Mouse (Mus musculus): ENCODE measurements around the gene Prr12. TPM values are rescaled to one million over a fixed set of nuclear protein-coding genes. Genes with fewer than 3 reads are reported as not detected.
A peak's percentile ranks its signal among the peaks of the same experiment; 100 is the strongest.

The Prr12 gene
- polyA plus RNA-seq, 1 experiment from 2014 or later, result 17.7 TPM

DNA sequence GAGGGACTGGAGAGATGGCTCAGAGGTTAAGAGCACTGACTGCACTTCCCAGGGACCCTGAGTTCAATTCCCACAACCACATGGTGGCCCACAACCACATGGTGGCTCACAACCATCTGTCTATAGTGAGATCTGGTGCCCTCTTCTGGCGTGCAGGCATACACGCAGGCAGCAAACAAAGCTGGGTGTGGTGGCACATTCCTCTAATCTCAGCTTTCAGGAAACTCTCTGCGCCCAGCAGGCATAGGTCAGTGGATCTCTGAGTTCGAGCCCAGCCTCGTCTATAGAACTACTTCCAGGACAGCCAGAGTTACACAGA, 15.3 kb upstream of the Prr12 start:
- WGBS (ENCODE audit: missing documents), result 67% methylated on average over 5 of the region's 5 CpGs
- H3K36me3 ChIP-seq (ENCODE audit: inconsistent target), result no peaks in the 10 kb centered on the region
- no peak overlapping the region for H3K4me3 ChIP-seq (ENCODE audit: inconsistent target)
- H3K79me2 ChIP-seq (ENCODE audit: inconsistent target), result peaks cover 100% of the 10 kb centered on the region
- no peak overlapping the region for H3K27ac ChIP-seq

DNA sequence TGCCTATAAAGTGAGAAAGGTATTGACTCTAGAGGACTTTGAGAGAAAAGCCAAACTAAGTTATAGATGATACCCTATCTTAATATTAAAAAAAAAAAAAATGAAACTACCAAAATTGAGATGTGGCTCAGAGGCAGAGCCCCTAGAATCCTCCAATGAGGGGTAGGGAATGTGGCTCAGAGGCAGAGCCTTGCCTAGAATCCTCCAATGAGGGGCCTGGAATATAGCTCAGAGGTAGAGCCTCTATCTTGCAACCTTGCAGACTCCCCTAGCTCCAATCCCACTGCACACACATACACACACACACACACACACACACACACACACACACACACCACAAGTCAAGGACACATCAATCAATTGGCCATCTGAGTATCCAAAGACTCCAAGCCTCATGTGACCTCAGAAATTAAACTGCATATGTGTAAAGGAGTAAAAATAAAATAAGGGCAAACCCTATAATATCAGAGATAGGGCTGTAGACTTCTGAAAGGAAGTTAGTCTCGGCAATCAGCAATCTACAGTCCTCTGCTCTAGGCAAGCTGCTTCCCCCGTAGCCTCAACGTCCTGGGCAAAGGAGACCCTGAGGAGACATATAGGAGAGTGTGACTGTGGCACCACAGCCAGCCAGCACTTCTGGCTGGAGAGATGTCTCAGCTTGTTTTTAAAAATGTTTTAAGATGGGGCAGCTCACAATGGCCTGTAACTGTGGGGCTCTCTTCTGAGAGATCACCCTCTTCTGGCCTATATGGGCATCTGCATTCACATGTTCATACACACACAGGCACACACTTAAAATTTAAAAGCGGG, 14.7 kb upstream of the Prr12 start:
- 87% methylated on average over 4 of the region's 4 CpGs for WGBS (ENCODE audit: missing documents)

DNA sequence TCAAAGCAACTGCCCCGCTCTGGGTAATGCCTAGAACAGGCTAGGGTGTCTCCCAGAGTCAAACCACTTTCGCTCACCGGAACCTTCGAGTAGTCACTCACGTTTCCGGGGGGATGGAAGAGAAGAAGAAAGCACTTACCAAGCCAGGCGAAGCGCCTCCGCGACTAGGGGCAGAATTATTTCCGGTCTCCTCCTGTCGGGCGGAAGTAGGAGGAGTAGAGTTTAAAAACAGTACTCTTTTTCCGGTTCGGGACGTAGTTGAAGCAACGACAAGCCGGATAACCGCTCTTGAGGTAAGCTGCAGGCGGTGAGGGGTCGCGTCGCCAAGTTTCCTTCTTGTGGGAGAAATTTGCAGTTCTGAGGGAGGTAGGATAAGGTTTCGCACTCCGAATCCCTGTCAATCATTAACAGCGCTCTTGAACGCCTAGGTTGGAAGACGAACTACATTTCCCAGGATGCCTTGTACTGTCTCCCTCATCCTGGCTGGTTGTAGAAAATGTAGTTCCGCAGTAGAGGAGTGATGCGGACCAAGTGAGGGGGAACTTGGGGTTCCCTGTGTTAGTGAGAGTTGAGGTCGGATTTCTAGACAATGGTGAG, 9.7 kb upstream of the Prr12 start, which contains the start of the genes Nosip and Prrg2:
Gene Nosip, plus strand, starts transcription at position 191 of the 597 bp plus-strand sequence.
Gene Prrg2, minus strand, starts transcription at position 439 of the 597 bp plus-strand sequence.
- Histone ChIP-seq H3K4me3 (ENCODE audit: inconsistent target) (peak within 1 kb of the TSS; percentile 86), H3K79me2 (ENCODE audit: inconsistent target) (peaks cover 48% of the 10 kb centered on the region), H3K36me3 (ENCODE audit: inconsistent target) (no peaks in the 10 kb centered on the region), H3K27ac (peak within 1 kb of the TSS; percentile 95)
- under 1% methylated on average over 31 of the region's 31 CpGs for WGBS (ENCODE audit: missing documents)

More for the DNA sequence above, 14.7 kb upstream of the Prr12 start:
- Histone ChIP-seq H3K4me3 (ENCODE audit: inconsistent target) (no peak overlapping the region), H3K27ac (no peak overlapping the region), H3K36me3 (ENCODE audit: inconsistent target) (no peaks in the 10 kb centered on the region), H3K79me2 (ENCODE audit: inconsistent target) (peaks cover 99% of the 10 kb centered on the region)

DNA sequence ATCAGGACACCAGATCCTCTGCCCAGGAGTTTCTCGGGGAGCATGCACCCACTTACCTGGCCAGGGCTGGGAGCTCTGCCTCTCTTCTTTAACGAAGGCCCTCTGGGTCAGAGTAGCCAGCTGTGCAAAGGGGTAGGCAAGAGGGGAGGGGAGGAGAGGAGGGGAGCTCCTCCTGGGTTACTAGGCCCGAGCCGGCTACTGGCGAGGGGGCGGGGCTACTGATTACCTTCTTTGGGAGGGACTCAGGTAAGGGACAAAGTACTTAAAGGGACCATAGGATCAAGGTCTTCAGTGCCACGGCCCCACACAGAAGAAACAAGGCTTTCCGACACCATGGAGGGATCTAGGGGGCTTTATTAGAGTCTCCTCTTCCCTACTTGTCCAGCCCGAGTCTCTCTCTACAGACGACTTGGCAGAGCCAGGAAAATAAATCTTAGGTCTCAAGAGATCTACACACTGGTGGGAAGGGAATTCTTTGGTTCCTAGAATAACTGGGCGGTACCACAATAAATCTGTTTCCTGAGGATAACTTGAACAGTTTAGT, 8.9 kb upstream of the Prr12 start:
- Histone ChIP-seq H3K4me3 (ENCODE audit: inconsistent target) (peak overlapping the region; percentile 86), H3K36me3 (ENCODE audit: inconsistent target) (no peaks in the 10 kb centered on the region), H3K79me2 (ENCODE audit: inconsistent target) (peaks cover 41% of the 10 kb centered on the region), H3K27ac (peak overlapping the region; percentile 95)
- 31% methylated on average over 10 of the region's 11 CpGs for WGBS (ENCODE audit: missing documents)

DNA sequence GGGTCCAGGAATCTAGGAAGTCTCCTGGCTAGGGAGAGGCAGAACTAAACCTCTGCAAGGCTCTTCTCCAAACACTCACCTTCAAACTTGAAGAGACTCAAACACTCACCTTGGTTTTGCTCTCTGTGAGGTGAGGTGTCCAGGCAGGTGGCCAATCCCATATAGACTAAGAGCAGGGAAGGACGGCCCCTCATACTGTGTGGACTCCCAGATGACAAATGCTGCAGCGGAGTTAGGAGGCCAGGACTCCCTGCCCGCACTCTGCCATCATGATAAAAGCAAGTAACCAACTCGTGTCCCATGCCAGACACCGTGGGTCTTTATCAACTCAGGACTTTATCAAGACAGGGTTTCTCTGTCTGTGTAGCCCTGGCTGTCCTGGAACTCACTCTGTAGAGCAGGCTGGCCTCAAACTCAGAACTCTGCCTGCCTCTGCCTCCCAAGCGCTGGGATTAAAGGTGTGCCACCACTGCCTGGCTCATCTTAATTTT, 8.0 kb upstream of the Prr12 start:
- no peak overlapping the region for H3K4me3 ChIP-seq (ENCODE audit: inconsistent target)
- peaks cover 32% of the 10 kb centered on the region for H3K79me2 ChIP-seq (ENCODE audit: inconsistent target)
- WGBS (ENCODE audit: missing documents), result 96% methylated on average over 6 of the region's 6 CpGs
- no peak overlapping the region for H3K27ac ChIP-seq
- H3K36me3 ChIP-seq (ENCODE audit: inconsistent target), result no peaks in the 10 kb centered on the region

DNA sequence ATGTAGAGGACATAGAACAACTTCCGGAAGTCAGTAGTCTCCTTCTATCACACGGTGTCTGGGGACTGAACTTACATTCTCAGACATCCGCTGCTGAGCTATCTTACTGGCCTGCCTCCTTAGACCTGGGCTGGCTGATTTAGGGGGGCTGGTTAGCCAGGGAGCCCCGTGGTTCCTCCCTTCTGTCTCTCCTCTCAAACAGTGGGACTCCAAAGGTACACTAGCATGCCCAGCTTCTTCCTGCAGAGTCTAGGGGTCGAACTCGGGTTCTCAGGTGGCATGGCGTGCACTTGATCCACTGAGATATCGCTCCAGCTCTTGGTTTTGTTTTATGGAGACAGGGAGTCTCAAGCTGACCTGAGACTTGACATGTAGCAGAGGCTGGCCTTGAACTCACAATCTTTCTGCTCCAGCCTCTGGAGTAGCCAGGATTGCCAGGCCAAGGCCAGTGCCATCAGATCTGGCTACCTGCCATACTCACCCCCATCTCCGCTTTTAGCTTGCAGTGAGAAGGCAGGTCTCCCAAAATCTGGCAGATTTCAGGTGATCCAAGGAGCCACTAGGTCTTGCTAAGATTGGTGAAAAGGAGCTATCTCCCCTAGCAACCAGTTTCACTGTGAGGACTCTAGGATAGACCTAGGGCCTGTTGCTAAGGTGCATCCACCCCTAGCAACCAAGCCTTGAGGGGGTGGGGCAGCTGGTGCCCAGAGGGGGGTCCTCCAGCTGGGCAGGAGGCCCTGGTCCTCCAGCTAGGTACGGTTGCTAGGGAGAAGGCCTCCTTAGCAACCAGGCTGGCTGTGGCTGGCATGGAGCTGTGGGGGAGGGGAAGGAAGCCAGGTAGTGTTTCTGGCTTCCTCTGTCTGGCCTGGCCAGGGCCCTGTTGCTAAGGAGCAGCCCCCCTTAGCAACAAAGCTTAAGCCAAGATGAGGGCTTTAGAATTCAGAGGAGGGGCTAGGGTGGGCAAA, 6.2 kb upstream of the Prr12 start:
- Histone ChIP-seq H3K4me3 (ENCODE audit: inconsistent target) (no peak overlapping the region), H3K79me2 (ENCODE audit: inconsistent target) (peaks cover 14% of the 10 kb centered on the region)
- 95% methylated on average over 9 of the region's 10 CpGs for WGBS (ENCODE audit: missing documents)

DNA sequence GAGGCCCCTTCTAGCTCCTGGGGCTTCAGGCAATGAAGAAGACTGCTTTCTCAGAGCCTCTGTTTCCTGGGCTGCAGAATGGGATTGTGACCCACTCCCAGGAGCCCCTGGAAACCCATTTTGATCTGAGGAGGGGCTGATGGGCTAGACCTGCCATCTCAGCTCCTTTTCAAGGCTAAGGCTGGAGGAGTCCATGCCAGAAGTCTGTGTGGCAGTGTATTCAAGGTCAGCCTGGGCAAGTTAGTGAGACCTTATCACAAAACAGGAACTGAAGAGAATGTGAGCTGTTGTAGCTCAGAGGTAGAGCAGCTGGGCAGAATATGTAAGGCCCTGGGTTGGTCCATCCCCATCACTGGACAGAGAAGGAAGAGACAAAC, 4.3 kb upstream of the Prr12 start:
- peaks cover 9% of the 10 kb centered on the region for H3K79me2 ChIP-seq (ENCODE audit: inconsistent target)
- H3K36me3 ChIP-seq (ENCODE audit: inconsistent target), result no peaks in the 10 kb centered on the region
- no peak overlapping the region for H3K27ac ChIP-seq
- no peak overlapping the region for H3K4me3 ChIP-seq (ENCODE audit: inconsistent target)

More for the DNA sequence above, 6.2 kb upstream of the Prr12 start:
- H3K36me3 ChIP-seq (ENCODE audit: inconsistent target), result no peaks in the 10 kb centered on the region
- no peak overlapping the region for H3K27ac ChIP-seq

DNA sequence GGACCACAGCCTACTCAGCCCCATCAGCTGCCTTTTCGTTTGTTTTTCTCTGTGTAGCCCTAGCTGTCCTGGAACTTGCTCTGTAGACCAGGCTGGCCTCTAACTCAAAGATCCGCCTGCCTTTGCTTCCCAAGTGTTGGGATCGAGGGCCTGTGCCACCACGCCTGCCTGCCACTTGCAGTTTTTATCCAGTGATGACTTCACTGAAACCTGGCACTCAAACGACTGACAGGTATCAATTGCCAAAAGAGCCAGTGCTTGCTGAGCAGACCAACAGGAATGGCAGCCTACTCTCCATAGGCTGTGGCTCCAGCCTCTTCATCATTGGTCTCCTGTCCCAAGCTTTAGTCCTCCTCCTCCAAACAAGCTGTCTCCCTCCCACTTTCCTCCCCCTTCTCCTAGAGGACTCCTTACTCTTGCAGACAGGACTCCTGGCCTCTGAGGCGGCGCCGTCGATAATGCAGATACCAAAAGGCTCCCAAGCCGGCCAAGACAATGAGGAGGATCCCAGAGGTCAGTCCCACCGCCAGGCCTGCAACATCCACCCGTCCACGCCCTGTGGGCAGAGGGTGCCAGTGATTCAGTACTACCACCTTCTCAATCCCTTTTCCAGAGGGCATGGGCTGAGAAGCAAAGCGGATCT, 3.8 kb upstream of the Prr12 start:
- WGBS (ENCODE audit: missing documents), result 92% methylated on average over 12 of the region's 14 CpGs
- Histone ChIP-seq H3K36me3 (ENCODE audit: inconsistent target) (no peaks in the 10 kb centered on the region), H3K27ac (no peak overlapping the region)

DNA sequence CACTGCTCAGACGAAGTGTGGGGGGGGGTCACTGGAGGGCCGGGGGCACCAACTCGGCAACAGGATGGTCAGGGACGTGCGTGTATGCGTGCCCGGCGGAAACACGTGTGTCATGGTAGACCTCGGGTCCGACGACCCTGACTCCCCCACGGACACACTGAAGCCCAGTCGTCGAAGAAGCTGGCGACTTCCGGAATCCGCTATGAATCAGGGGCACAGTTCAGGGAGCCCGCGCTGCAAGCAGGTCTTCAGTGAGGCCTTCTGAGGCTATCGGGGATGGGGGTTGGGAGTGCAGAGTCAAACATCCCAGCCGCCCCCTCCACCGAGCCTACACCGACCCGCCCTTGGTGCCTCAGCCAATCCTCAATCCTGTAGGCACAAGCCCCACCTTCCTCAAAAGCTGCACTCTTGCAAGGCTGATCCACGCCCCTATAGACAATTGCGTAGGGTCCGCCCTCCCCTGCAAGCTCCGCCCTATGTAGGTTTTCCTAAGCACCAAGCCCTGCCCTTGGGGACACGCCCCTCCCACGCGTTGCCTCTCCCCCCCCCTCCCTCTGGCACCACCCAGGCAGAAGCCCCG, 1.3 kb upstream of the Prr12 start:
- H3K79me2 ChIP-seq (ENCODE audit: inconsistent target), result peaks cover 39% of the 10 kb centered on the region
- peaks cover 7% of the 10 kb centered on the region; the same call in 1 of the 2 replicates for H3K36me3 ChIP-seq (ENCODE audit: inconsistent target)
- WGBS (ENCODE audit: missing documents), result 1% methylated on average over 21 of the region's 33 CpGs
- peak overlapping the region; percentile 93 for H3K27ac ChIP-seq
- H3K4me3 ChIP-seq (ENCODE audit: inconsistent target), result peak overlapping the region; percentile 39

More for the DNA sequence above, 3.8 kb upstream of the Prr12 start:
- H3K4me3 ChIP-seq (ENCODE audit: inconsistent target), result no peak overlapping the region
- H3K79me2 ChIP-seq (ENCODE audit: inconsistent target), result peaks cover 15% of the 10 kb centered on the region

DNA sequence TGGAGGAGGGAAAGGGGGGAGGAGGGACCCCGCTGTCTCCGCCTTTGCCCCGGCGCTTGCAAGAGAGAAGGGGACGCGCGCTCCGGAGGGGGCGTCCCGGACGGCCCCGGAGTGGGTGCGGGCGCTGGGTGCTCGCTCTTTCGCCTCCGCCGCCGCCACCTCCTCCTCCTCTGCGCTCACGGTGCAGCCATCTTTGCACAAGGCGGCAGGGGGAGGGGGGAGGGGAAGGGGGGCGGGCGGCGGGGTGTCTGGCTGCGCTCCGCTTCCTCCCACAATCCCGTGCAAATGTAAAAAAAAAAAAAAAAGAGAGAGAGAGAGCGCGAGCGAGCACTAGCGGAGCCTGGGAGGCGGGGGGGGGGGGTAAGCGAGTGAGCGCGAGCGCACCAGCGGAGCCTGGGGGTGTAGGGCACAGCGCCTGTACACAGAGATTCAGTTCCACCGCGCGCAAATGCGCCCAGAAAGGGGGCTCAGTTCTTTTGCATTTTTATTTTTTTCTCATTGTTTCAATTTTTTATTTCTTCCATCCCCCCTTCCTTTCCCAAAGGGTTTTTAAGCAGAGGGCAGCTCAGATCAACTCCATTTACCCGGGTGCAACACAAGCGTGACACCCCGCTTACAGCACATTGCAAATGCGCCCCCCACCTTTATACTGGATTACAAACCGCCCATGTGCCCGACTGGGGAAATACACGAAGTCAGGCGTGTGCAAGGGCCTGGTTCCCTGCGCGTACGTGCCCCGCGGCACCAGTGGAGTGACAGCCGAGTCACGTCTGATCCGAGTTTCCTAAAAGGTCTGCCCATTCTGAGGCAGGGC, 643 bp upstream of the Prr12 start:
- Histone ChIP-seq H3K36me3 (ENCODE audit: inconsistent target) (peaks cover 7% of the 10 kb centered on the region; the same call in 1 of the 2 replicates), H3K27ac (peak overlapping the region; percentile 93), H3K4me3 (ENCODE audit: inconsistent target) (peak overlapping the region; percentile 88), H3K79me2 (ENCODE audit: inconsistent target) (peaks cover 46% of the 10 kb centered on the region)
- under 1% methylated on average over 31 of the region's 59 CpGs for WGBS (ENCODE audit: missing documents)

DNA sequence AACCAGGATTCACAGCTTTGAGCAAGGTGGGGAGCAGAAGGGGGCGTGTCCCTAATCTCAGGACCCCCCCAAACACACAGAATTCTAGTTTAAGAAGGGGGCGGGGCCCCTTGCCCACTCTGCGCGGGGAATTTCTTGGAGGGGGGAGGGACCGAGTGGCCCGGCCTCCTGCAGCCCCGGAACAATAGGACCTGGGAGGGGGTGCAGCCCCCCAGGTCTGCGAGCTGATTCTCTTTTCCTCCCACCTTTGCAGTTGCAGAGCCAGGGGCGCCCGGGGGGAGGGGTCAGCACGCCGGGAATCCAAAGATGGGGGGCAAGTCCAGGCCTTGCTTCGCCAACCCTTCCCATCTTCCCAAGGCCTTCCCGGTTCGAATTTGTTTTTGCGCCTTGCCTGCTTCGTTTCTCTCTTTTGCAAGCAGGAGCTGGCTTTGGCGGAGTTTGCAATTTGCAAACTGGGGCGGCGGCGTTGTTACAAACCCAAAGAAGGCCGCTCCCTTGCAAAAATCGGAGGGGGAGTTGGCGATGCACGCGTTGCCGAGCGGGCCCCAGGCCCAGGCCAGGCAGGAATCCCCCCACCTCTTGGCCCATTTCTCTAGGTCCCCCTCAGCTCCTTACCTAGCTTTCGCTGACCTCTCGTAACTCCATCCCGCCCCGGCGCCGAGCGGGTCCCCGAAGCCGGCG, 360 bp downstream of the Prr12 start:
- WGBS (ENCODE audit: missing documents), result 2% methylated on average over 28 of the region's 38 CpGs
- Histone ChIP-seq H3K4me3 (ENCODE audit: inconsistent target) (peak overlapping the region; percentile 88), H3K36me3 (ENCODE audit: inconsistent target) (peaks cover 7% of the 10 kb centered on the region; the same call in 1 of the 2 replicates), H3K79me2 (ENCODE audit: inconsistent target) (peaks cover 53% of the 10 kb centered on the region), H3K27ac (peak overlapping the region; percentile 78)

DNA sequence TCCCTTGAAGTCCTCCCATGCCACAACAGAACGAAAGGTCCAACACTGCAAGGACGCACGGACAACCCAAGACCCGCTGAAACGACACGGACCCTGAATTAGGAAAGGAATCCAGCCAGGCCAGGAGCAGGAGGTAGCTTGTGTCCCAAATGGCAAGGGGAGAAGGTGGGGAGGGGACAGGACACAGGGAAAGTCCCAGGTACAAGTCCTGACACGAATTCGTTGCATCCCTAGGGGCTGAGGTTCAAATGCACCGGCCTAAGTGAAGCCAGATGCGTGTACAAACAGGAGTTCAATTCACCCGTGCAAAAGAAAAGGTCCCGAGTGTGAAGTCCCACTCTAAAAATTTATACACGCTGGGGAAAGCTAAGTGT, 1.1 kb downstream of the Prr12 start:
- peaks cover 7% of the 10 kb centered on the region; the same call in 1 of the 2 replicates for H3K36me3 ChIP-seq (ENCODE audit: inconsistent target)
- H3K4me3 ChIP-seq (ENCODE audit: inconsistent target), result peak overlapping the region; percentile 88
- H3K79me2 ChIP-seq (ENCODE audit: inconsistent target), result peaks cover 59% of the 10 kb centered on the region
- WGBS (ENCODE audit: missing documents), result 42% methylated on average over 13 of the region's 13 CpGs
- H3K27ac ChIP-seq, result no peak overlapping the region
